Mouse (Mus musculus) embryonic facial prominence, embryonic 14.5 days (tissue): Measurements from ENCODE around the gene Cnnm4. TPM values are rescaled to one million over a fixed set of nuclear protein-coding genes. Genes with fewer than 3 reads are reported as not detected.

Experiments
- ATAC-seq: fragments of 200-750 bp; cut with Nextera tagmentation; 2 replicates; pipeline ENCODE4 v1.8.0; 2017; ENCODE audit warnings: low read depth, moderate number of reproducible peaks, moderate TSS enrichment
- DNase-seq: peaks from one replicate; pipeline ENCODE4 v3.0.0-alpha.2; 2015; ENCODE audit warnings: low spot score
- H3K27ac ChIP-seq: fragments of 300-500 bp; sonication (generic); replicated peaks from 2 replicates; pipeline ENCODE4 v1.5.1; 2014; ENCODE audit warnings: low read depth, mild to moderate bottlenecking, low read length, moderate library complexity
- H3K27me3 ChIP-seq: fragments of 300-500 bp; sonication (generic); replicated peaks from 2 replicates; pipeline ENCODE4 v1.6.1; 2014; ENCODE audit warnings: low read length; ENCODE audit not compliant: control insufficient read depth, insufficient read depth
- H3K36me3 ChIP-seq: fragments of 300-500 bp; sonication (generic); 2 replicates; pipeline ENCODE4 v1.6.1; 2014; ENCODE audit warnings: low read length, mixed read lengths; ENCODE audit not compliant: control insufficient read depth, insufficient read depth
- H3K4me1 ChIP-seq: fragments of 300-500 bp; sonication (generic); 2 replicates; pipeline ENCODE4 v1.6.1; 2014; ENCODE audit warnings: antibody characterized with exemption, low read length; ENCODE audit not compliant: control insufficient read depth, insufficient read depth
- H3K4me2 ChIP-seq: fragments of 300-500 bp; sonication (generic); 2 replicates; pipeline ENCODE4 v1.6.1; 2014; ENCODE audit warnings: low read depth, mild to moderate bottlenecking, low read length, moderate library complexity, mixed read lengths
- H3K4me3 ChIP-seq: fragments of 300-500 bp; sonication (generic); 2 replicates; pipeline ENCODE4 v1.5.1; 2014; ENCODE audit warnings: low read depth, mild to moderate bottlenecking, low read length
- H3K9ac ChIP-seq: fragments of 300-500 bp; sonication (generic); 2 replicates; pipeline ENCODE4 v1.6.1; 2014; ENCODE audit warnings: low read depth, mild to moderate bottlenecking, low read length, moderate library complexity, mixed read lengths
- H3K9me3 ChIP-seq: fragments of 300-500 bp; sonication (generic); 2 replicates; pipeline ENCODE4 v1.6.1; 2016; ENCODE audit warnings: low read length; ENCODE audit not compliant: control insufficient read depth
- WGBS: fragments of 180-500 bp; shearing (Covaris S2); extraction: QIAGEN DNeasy Blood & Tissue Kit; methylation state at CpG from one replicate; pipeline ENCODE4 v1.1.7; 2014; 5-methylcytosine and 5-hydroxymethylcytosine counted together
- polyA plus RNA-seq: library from polyadenylated mRNA; unstranded; fragments of >200 nt; fragmentation: Nextera tagmentation; extraction: Ambion mirVana; gene quantifications from 2 replicates; pipeline ENCODE4 v1.2.1, GENCODE M21; 2014

Gene Cnnm4
- polyA plus RNA-seq, 1 experiment from 2014 or later: 13.5 TPM

- ATAC-seq (no peak), DNase-seq (no peak)
- WGBS: 42% methylated on average over 2 of the region's 2 CpGs
These were observed 9.6 kb upstream of the Cnnm4 start for GRCm38 (mm10) chr1:36461829-36462228.

GRCm38 (mm10) chr1:36465641-36466160 lies 5.7 kb upstream of the Cnnm4 start:
- no peak overlapping the region for H3K4me3 ChIP-seq
- no peak overlapping the region for H3K9ac ChIP-seq
- no peak overlapping the region for H3K27ac ChIP-seq
- no peak for ATAC-seq
- H3K36me3 ChIP-seq: no peaks in the 10 kb centered on the region
- no peaks in the 10 kb centered on the region for H3K27me3 ChIP-seq
- WGBS: 74% methylated on average over 4 of the region's 4 CpGs
- DNase-seq: no peak
- no peaks in the 10 kb centered on the region for H3K9me3 ChIP-seq
- peaks cover 1% of the 10 kb centered on the region; the same call in 1 of the 2 replicates for H3K4me1 ChIP-seq
- H3K4me2 ChIP-seq: no peak overlapping the region

More at GRCm38 (mm10) chr1:36461829-36462228, 9.6 kb upstream of the Cnnm4 start:
- Histone ChIP-seq H3K36me3 (no peaks in the 10 kb centered on the region), H3K4me1 (no peaks in the 10 kb centered on the region), H3K9me3 (no peaks in the 10 kb centered on the region), H3K27me3 (no peaks in the 10 kb centered on the region), H3K27ac (no peak overlapping the region), H3K4me2 (no peak overlapping the region), H3K4me3 (no peak overlapping the region), H3K9ac (no peak overlapping the region)

- Histone ChIP-seq H3K9ac (no peak overlapping the region), H3K4me3 (no peak overlapping the region), H3K4me1 (peaks cover 8% of the 10 kb centered on the region), H3K27ac (no peak overlapping the region), H3K36me3 (no peaks in the 10 kb centered on the region), H3K4me2 (no peak overlapping the region), H3K9me3 (no peaks in the 10 kb centered on the region), H3K27me3 (no peaks in the 10 kb centered on the region)
- ATAC-seq: no peak
- WGBS: 51% methylated on average over 5 of the region's 5 CpGs
- DNase-seq: no peak
These were observed 4.0 kb upstream of the Cnnm4 start for GRCm38 (mm10) chr1:36467446-36467845.

GRCm38 (mm10) chr1:36469811-36470444 lies 1.5 kb upstream of the Cnnm4 start:
- no peaks in the 10 kb centered on the region for H3K9me3 ChIP-seq
- no peak overlapping the region for H3K27ac ChIP-seq
- H3K36me3 ChIP-seq: no peaks in the 10 kb centered on the region
- DNase-seq (no peak), ATAC-seq (no peak)
- H3K4me2 ChIP-seq: no peak overlapping the region
- no peaks in the 10 kb centered on the region for H3K27me3 ChIP-seq
- peaks cover 33% of the 10 kb centered on the region for H3K4me1 ChIP-seq
- H3K4me3 ChIP-seq: no peak overlapping the region
- whole genome bisulfite sequencing: 47% methylated on average over 2 of the region's 2 CpGs
- H3K9ac ChIP-seq: no peak overlapping the region

- no peak for DNase-seq
These were observed 653 bp downstream of the Cnnm4 start for GRCm38 (mm10) chr1:36472106-36472440.

GRCm38 (mm10) chr1:36473211-36473780 lies 1.9 kb downstream of the Cnnm4 start:
- H3K27me3 ChIP-seq: no peaks in the 10 kb centered on the region
- H3K9me3 ChIP-seq: no peaks in the 10 kb centered on the region
- peaks cover 44% of the 10 kb centered on the region for H3K4me1 ChIP-seq
- DNase-seq: no peak
- no peaks in the 10 kb centered on the region for H3K36me3 ChIP-seq
- no peak overlapping the region for H3K27ac ChIP-seq
- no peak for ATAC-seq
- 67% methylated on average over 10 of the region's 10 CpGs for WGBS
- peak overlapping the region; percentile 72 for H3K4me3 ChIP-seq
- peak overlapping the region; percentile 85 for H3K4me2 ChIP-seq
- peak overlapping the region; percentile 43; the same call in 1 of the 2 replicates for H3K9ac ChIP-seq

More at GRCm38 (mm10) chr1:36472106-36472440, 653 bp downstream of the Cnnm4 start:
- 13% methylated on average over 18 of the region's 18 CpGs for WGBS
- no peaks in the 10 kb centered on the region for H3K36me3 ChIP-seq
- H3K4me3 ChIP-seq: peak overlapping the region; percentile 72
- peak overlapping the region; percentile 85 for H3K4me2 ChIP-seq
- H3K27me3 ChIP-seq: no peaks in the 10 kb centered on the region
- H3K27ac ChIP-seq: peak overlapping the region; percentile 39; the same call in 1 of the 2 replicates
- H3K4me1 ChIP-seq: peaks cover 44% of the 10 kb centered on the region
- H3K9me3 ChIP-seq: no peaks in the 10 kb centered on the region
- peak; percentile 23 for ATAC-seq
- peak overlapping the region; percentile 76 for H3K9ac ChIP-seq

GRCm38 (mm10) chr1:36474646-36475045 lies 3.2 kb downstream of the Cnnm4 start:
- Histone ChIP-seq H3K9me3 (no peaks in the 10 kb centered on the region), H3K27ac (peak overlapping the region; percentile 71; the same call in 1 of the 2 replicates), H3K27me3 (no peaks in the 10 kb centered on the region), H3K9ac (peak overlapping the region; percentile 45; the same call in 1 of the 2 replicates), H3K4me1 (peaks cover 44% of the 10 kb centered on the region), H3K36me3 (no peaks in the 10 kb centered on the region), H3K4me2 (peak overlapping the region; percentile 85), H3K4me3 (peak overlapping the region; percentile 72)
- ATAC-seq (no peak), DNase-seq (no peak)
- 53% methylated on average over 3 of the region's 3 CpGs for WGBS

- H3K36me3 ChIP-seq: no peaks in the 10 kb centered on the region
- peaks cover 44% of the 10 kb centered on the region for H3K4me1 ChIP-seq
- no peaks in the 10 kb centered on the region for H3K9me3 ChIP-seq
- peak; percentile 61 for DNase-seq
- peak overlapping the region; percentile 72 for H3K4me3 ChIP-seq
- no peak for ATAC-seq
- WGBS: 35% methylated on average over 8 of the region's 8 CpGs
- peak overlapping the region; percentile 56 for H3K9ac ChIP-seq
- H3K27me3 ChIP-seq: no peaks in the 10 kb centered on the region
- H3K27ac ChIP-seq: peak overlapping the region; percentile 71
- H3K4me2 ChIP-seq: peak overlapping the region; percentile 85
These were observed 4.2 kb downstream of the Cnnm4 start for GRCm38 (mm10) chr1:36475480-36476110.
